Mouse (Mus musculus): Measurements from ENCODE around the gene Rgs3. TPM values are rescaled to one million over a fixed set of nuclear protein-coding genes. Genes with fewer than 3 reads are reported as not detected.

The Rgs3 gene
- polyA plus RNA-seq, 1 experiment from 2014 or later, result 59.4 TPM

DNA sequence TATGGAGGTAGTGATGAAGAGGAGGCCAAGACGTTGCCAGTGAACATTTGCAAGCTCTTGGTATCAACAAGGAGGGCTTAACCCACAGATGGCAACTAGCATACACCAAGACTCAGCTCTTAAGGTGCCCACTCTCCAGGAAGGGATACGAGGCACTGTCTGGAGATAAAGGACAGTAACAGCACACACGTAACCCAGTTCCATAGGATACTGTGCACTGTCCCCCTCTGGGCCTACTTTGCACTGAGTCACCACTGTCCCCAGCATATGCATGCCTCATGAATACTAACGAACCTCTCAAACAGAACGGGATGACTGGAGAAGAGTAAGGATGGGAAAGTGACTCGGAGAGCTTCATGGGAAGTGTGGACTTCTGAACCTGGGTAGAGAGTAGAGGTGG, 48.2 kb downstream of the Rgs3 start:
- H3K4me3 ChIP-seq, result no peak overlapping the region
- no peaks in the 10 kb centered on the region for H3K9me3 ChIP-seq
- no peak overlapping the region for H3K9ac ChIP-seq
- no peaks in the 10 kb centered on the region for H3K36me3 ChIP-seq
- no peak overlapping the region for H3K4me2 ChIP-seq
- H3K4me1 ChIP-seq, result peaks cover 45% of the 10 kb centered on the region
- H3K27me3 ChIP-seq, result no peaks in the 10 kb centered on the region
- 69% methylated on average over 6 of the region's 6 CpGs for WGBS
- no peak for ATAC-seq (ENCODE audit: insufficient number of reproducible peaks, low FRiP score, low TSS enrichment, low read depth)
- 0 out of 2 replicates have a peak overlapping the region, but pooled peaks have one; percentile 38 for H3K27ac ChIP-seq

- Histone ChIP-seq H3K4me2 (no peak overlapping the region), H3K4me1 (peaks cover 58% of the 10 kb centered on the region), H3K27me3 (no peaks in the 10 kb centered on the region), H3K9ac (no peak overlapping the region), H3K4me3 (no peak overlapping the region), H3K36me3 (no peaks in the 10 kb centered on the region), H3K9me3 (no peaks in the 10 kb centered on the region), H3K27ac (no peak overlapping the region)
- WGBS, result 80% methylated on average over 4 of the region's 4 CpGs
- ATAC-seq (ENCODE audit: insufficient number of reproducible peaks, low FRiP score, low TSS enrichment, low read depth), result no peak
Measured at GRCm38 (mm10) chr4:62609333-62609732, 49.7 kb downstream of the Rgs3 start.

DNA sequence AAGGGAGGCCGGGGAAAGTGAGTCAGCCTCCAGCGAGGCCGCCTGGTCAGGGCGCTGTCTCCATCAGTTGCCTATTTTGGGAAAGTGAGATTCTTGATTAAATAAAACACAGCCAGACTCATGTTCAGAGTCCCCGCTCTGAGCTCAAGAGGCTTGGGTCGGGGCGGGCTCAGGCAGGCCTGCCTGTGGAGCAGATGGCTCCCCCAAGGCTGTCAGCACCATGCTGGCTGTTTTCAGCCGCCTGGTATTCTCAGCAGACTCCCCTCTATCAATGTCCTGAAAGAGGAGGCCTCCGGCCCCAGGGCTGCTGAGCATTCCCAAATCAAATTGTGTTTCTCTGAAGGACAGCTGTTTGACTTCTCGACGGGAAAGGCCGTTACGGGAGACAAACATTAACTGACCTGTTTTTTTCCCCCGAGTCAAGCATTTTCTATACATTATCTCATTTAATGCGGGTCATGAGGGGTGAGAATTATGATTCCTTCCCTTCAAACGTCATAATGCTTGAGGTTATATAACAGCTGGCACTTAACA, 50.6 kb downstream of the Rgs3 start:
- Histone ChIP-seq H3K27ac (no peak overlapping the region), H3K9ac (no peak overlapping the region), H3K36me3 (no peaks in the 10 kb centered on the region), H3K4me1 (peaks cover 58% of the 10 kb centered on the region), H3K27me3 (no peaks in the 10 kb centered on the region), H3K4me2 (no peak overlapping the region), H3K9me3 (no peaks in the 10 kb centered on the region), H3K4me3 (no peak overlapping the region)
- WGBS, result 40% methylated on average over 16 of the region's 16 CpGs
- no peak for ATAC-seq (ENCODE audit: insufficient number of reproducible peaks, low FRiP score, low TSS enrichment, low read depth)

DNA sequence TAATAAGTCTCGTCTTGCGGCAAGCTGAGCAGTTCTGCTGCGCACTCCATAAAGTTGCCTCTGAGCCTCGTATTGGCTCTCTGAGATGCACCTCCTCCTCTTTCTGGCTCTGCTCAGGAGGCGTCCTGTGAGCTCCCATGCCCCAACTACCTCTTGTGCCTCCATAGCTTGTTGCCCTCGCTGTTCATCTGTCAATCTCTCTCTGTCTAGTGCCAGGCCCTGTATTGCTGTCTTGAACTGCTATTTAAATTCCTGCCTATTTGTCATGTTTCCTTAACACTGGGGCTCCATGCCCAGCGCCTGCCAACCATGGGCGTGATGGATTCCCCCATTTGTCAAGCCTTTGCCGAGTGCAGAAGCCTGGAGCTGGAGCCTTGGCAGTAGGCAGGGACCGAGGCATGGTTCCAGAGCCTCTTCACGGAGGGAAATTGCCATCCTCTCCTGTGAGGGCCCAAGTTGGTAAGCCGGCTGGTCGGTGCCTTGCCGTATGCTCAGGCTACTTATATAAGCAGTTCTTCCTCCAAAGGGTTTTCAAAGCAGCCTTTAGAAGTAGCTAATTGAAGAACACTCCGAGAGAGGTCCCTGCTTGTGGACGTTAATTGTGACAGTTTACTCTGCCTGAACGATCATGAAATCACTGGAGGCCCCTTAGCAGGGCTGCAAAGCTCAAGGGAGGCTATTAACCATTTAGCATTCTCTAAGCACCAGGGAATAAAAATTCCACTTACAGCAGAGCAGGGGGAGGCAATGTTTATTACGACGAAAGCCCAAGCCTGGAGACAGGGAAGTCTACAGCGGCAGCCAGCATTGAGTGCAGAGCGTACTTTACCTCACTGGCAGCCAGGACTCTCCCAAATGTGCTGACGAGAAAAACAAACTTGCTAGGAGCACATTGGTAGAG, 53.2 kb downstream of the Rgs3 start:
- Histone ChIP-seq H3K9ac (no peak overlapping the region), H3K4me2 (peak overlapping the region; percentile 22), H3K9me3 (no peaks in the 10 kb centered on the region), H3K4me1 (peaks cover 36% of the 10 kb centered on the region), H3K36me3 (no peaks in the 10 kb centered on the region), H3K27me3 (no peaks in the 10 kb centered on the region), H3K27ac (peak overlapping the region; percentile 75), H3K4me3 (no peak overlapping the region)
- WGBS, result 19% methylated on average over 22 of the region's 22 CpGs
- ATAC-seq (ENCODE audit: insufficient number of reproducible peaks, low FRiP score, low TSS enrichment, low read depth), result no peak

DNA sequence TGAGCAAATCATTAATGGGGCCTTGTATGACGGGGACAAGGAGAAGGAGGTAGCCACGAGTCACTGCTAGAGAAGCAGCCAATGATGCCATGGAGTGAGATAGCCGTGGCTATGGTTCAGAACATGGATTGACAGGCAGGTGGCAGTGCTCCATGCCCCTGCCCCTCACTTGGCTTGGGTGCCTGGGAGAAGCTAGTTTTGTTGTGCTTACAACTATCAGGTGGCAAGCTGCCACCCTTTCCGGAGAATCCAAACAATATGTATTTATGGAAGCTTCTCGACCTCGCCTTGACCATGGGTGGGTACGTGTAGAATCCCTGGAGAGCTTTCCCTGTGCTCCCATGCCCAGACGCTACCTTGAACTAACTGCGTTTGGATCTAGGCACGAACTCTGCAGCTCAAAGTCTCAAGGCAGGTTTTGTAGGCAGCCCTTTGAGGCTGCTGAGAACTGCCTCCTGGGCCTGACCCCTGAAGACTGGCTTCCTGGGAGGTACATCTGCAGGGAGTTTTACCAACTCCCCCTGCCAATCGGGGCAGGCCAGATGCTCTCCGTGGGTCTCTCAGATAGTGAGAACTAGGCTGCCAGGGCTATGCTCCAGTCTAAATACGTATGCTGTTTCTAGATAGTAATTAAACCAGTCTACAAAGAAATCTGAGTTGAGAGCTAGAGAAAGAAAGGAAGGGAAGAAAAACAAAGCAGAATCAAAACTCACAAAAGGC, 54.2 kb downstream of the Rgs3 start:
- peaks cover 35% of the 10 kb centered on the region for H3K4me1 ChIP-seq
- peak overlapping the region; percentile 75 for H3K27ac ChIP-seq
- no peak overlapping the region for H3K4me2 ChIP-seq
- no peak overlapping the region for H3K9ac ChIP-seq
- no peak overlapping the region for H3K4me3 ChIP-seq
- no peaks in the 10 kb centered on the region for H3K9me3 ChIP-seq
- 58% methylated on average over 13 of the region's 13 CpGs for WGBS
- ATAC-seq (ENCODE audit: insufficient number of reproducible peaks, low FRiP score, low TSS enrichment, low read depth), result no peak
- no peaks in the 10 kb centered on the region for H3K36me3 ChIP-seq
- H3K27me3 ChIP-seq, result no peaks in the 10 kb centered on the region

GRCm38 (mm10) chr4:62617856-62618440, 58.3 kb downstream of the Rgs3 start:
- 64% methylated on average over 9 of the region's 9 CpGs for WGBS
- Histone ChIP-seq H3K9ac (no peak overlapping the region), H3K27me3 (no peaks in the 10 kb centered on the region), H3K4me1 (peaks cover 33% of the 10 kb centered on the region), H3K36me3 (no peaks in the 10 kb centered on the region), H3K9me3 (no peaks in the 10 kb centered on the region), H3K27ac (no peak overlapping the region), H3K4me3 (no peak overlapping the region), H3K4me2 (no peak overlapping the region)
- no peak for ATAC-seq (ENCODE audit: insufficient number of reproducible peaks, low FRiP score, low TSS enrichment, low read depth)

DNA sequence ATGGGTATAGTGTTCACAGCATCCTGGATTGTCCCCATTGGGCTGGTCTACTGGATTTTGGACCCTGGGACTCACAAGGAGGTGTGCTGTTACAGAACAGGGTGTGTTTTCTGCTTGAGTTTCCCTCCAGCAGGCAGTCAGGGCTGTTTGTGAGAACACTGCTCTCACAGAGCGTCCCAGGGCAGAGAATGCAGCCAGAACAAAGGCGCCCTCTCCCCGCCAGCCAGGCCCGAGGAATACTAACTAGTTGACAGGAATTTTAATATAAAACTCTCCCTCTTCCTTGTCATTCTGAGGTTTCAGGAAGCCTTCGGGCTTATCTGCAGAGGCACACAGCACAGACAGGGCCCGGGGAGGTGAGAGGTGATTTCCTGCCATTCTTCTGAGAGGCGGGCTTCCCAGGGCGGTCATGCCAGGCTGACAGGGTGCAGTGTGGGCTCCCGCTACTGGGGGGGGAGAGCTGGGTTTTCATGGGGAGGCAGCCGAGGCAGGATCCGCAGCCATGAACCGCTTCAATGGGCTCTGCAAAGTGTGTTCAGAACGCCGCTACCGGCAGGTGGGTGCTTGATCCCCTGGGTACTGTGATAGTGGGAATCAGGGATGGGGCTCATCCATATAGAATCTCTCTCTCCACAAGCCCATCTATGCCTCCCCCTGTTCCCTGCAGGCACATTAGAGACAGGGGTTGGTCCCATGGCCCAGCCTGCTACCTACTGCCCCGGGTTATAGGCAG, 59.8 kb downstream of the Rgs3 start:
- Histone ChIP-seq H3K27me3 (no peaks in the 10 kb centered on the region), H3K36me3 (no peaks in the 10 kb centered on the region), H3K4me3 (0 out of 2 replicates have a peak overlapping the region, but pooled peaks have one; percentile 10), H3K27ac (peak overlapping the region; percentile 47; the same call in 1 of the 2 replicates), H3K9me3 (no peaks in the 10 kb centered on the region), H3K4me1 (peaks cover 28% of the 10 kb centered on the region), H3K9ac (no peak overlapping the region), H3K4me2 (no peak overlapping the region)
- ATAC-seq (ENCODE audit: insufficient number of reproducible peaks, low FRiP score, low TSS enrichment, low read depth), result no peak; the same call in 1 of the 2 replicates
- 51% methylated on average over 16 of the region's 16 CpGs for WGBS

GRCm38 (mm10) chr4:62619965-62620244, 60.3 kb downstream of the Rgs3 start:
- no peak overlapping the region for H3K4me2 ChIP-seq
- peaks cover 33% of the 10 kb centered on the region for H3K4me1 ChIP-seq
- WGBS, result 92% methylated on average over 3 of the region's 3 CpGs
- H3K27ac ChIP-seq, result peak overlapping the region; percentile 11; the same call in 1 of the 2 replicates
- H3K4me3 ChIP-seq, result 0 out of 2 replicates have a peak overlapping the region, but pooled peaks have one; percentile 10
- ATAC-seq (ENCODE audit: insufficient number of reproducible peaks, low FRiP score, low TSS enrichment, low read depth), result no peak
- no peaks in the 10 kb centered on the region for H3K9me3 ChIP-seq
- no peaks in the 10 kb centered on the region for H3K36me3 ChIP-seq
- no peaks in the 10 kb centered on the region for H3K27me3 ChIP-seq
- no peak overlapping the region for H3K9ac ChIP-seq

GRCm38 (mm10) chr4:62621151-62621550, 61.5 kb downstream of the Rgs3 start:
- Histone ChIP-seq H3K4me2 (no peak overlapping the region), H3K36me3 (no peaks in the 10 kb centered on the region), H3K27me3 (no peaks in the 10 kb centered on the region), H3K9me3 (no peaks in the 10 kb centered on the region), H3K27ac (peak overlapping the region; percentile 40; the same call in 1 of the 2 replicates), H3K4me1 (peaks cover 45% of the 10 kb centered on the region), H3K9ac (no peak overlapping the region), H3K4me3 (no peak overlapping the region)
- 77% methylated on average over 9 of the region's 9 CpGs for WGBS
- no peak for ATAC-seq (ENCODE audit: insufficient number of reproducible peaks, low FRiP score, low TSS enrichment, low read depth)

DNA sequence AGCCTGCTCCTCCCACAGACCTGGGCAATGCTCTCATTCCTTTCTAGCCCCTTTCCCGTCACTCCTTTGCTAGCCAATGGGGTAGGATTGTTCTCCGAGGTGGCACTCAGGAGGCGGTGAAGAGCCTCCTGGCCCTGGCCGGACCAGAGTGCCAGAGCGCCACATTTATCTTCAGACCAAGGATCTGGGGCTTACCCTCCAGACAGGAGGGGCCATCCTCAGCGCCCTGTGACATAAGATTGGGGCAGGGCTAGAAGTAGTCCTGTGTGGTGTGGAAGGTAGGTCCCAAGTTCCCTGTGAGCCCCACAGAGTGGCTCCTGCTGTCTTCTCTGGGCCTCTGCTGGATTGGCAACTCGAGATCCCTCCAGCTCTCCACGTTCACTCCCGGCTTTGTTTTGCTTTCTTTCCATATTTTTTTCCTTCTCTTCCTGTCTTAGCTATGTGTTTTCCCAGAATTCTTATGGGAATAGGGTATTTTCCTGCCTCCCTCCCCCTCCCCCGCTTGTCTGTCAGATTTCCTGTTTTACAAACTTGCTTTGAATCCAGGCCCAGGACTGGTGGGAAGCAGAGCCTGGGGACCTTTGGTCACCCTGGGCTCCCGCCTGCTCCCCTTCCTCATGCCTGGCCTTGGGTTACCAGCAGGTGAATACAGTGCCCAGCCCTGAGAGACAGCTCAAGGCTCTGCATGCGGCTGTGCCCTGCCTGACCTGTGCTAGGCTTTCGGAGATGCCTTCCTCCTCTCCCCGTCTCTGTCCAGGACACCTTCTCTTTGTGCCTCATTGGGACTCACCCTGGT, 62.4 kb downstream of the Rgs3 start:
- Histone ChIP-seq H3K4me2 (no peak overlapping the region), H3K4me1 (peaks cover 54% of the 10 kb centered on the region), H3K27ac (peak overlapping the region; percentile 40; the same call in 1 of the 2 replicates), H3K27me3 (no peaks in the 10 kb centered on the region), H3K9ac (no peak overlapping the region), H3K36me3 (no peaks in the 10 kb centered on the region), H3K9me3 (no peaks in the 10 kb centered on the region), H3K4me3 (no peak overlapping the region)
- WGBS, result 67% methylated on average over 14 of the region's 14 CpGs
- no peak for ATAC-seq (ENCODE audit: insufficient number of reproducible peaks, low FRiP score, low TSS enrichment, low read depth)

Measured in limb, embryonic 15.5 days (tissue).